Mouse (Mus musculus): ENCODE measurements at regions not wholly inside any gene's neighbourhood (a gene's known extent, or its start where the extent isn't known, plus 50 kb on each side); places are given as distances from the start of the nearest gene placed in this dataset.

DNA sequence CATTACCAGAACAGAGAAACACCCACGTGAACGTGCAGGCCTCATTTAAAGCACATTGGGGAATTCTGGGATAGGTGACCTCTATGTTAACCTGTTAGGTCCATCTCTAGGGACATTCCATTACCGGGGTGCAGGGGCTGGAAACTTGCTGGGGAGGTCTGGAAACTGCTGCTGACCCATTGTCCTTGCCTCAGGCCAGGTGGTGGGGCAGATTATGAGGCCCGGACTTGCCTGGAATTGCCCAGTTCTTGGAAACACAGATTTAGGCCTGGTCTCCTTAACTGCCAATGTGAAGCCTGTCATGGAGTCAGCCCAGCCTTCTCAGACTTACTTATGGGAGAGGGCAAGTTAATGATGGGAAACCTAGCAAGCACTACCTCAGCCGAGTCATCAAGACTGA lies 175.3 kb upstream of the Klf7 start:
- no peak for DNase-seq (ENCODE audit: low read depth, low spot score)

DNA sequence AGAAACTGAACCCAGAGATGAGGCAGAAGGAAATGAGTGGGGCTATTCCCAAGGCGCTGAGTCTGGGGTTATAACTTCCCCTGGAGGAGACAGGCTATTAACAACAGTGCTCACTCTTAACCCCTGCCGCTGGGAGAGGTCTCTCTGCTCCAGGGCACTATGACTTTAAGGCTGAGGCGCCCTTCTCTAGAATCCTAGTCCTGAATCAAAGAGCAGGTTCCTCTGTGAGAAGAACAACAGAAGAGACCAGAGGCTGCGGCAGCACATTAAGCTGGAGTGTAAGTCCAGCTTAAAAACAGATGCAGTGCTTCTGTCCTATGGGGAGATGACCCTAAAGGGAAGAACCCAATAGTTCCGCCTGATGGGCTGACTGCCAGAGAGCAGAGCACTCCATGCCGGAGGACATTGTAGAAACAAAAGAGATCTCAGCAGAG lies 173.4 kb upstream of the Klf7 start:
- no peak for DNase-seq (ENCODE audit: low read depth, low spot score)

DNA sequence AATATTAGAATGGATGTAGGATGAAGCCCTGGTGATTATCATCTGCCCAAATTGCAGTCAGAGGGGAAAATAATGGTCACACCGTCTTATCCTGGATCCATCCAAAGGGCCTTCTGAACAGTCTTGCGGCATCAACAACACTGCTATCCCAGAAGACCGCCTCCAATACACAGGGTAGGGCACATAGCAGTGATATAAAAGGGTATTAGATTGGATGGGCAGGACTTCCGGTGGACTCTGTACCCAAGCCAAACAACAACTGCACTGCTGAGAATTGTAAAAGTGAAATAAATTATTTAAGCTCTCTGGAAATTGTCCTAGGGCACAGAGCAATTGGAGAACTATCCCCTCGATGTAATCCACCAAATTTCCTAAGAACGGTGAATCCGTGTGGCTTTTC lies 173.0 kb upstream of the Klf7 start:
- DNase-seq (ENCODE audit: low read depth, low spot score): no peak

DNA sequence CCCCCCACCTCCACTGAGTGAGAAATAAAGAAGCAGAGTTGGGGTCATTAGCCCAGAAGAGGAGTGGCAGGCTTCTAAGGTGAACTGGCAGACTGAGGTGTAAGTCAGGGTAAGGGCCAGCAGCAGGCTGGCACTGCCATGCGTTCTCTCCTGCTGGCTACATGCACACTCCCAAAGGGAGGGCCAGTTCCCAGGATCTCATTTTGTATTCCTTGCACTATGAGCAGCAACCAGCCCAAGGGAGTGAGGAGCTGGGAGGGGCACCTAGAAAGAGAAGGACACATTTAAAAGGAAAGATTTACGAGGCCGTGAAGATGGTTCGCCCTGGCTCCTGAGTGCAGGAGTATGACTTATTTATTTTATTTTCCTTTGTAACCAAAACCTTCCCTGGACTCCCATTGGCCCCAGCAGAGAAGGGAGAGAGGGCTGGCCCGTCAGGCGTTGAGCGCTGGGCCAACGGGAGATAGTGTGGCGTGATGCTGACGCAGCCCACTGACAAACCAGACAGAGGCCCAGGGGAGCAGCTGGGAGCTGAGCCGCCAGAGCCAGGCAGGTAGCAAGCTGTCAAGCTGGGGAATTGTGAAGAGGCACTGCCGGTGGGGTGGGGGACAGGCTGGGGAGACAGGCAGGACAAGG lies 166.8 kb upstream of the Klf7 start:
- DNase-seq (ENCODE audit: low read depth, low spot score): no peak

DNA sequence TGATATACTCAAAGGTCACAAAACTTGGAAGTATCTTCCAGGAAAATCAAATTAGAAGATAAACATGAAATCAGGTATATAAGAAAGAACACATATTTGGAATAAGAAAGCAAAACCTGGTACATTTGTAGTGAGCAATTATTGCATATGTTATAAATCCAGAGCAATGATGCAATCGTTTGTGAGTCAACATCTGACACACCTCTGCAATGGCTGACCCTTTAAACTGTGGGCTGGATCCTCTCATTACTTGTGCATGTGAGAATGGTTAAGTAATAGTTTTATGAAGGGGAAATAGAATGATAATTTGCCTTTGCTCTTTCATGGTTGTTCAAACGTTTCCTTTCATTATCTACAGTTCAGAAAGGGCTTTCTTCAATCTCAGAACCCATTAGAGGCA lies 165.0 kb upstream of the Klf7 start:
- no peak for DNase-seq (ENCODE audit: low read depth, low spot score)

DNA sequence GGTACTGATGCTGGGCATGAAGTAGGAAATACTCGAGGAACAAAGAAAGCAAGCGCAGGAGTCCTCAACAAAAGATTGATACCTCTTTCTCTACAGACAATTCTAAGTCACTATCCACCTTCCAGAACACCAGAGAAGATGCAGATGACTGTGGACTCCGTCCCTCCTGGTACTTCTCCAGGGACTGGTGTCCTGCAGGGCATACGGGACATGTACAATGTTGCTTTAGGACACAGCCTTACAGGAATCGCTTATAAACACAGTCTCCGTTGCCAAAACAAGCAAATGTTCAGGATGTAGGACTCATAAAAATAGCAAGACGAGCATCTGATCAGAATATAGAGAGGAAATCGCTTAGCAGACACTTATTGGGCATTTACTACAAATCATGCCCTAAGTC lies 162.6 kb upstream of the Klf7 start:
- no peak for DNase-seq (ENCODE audit: low read depth, low spot score)

DNA sequence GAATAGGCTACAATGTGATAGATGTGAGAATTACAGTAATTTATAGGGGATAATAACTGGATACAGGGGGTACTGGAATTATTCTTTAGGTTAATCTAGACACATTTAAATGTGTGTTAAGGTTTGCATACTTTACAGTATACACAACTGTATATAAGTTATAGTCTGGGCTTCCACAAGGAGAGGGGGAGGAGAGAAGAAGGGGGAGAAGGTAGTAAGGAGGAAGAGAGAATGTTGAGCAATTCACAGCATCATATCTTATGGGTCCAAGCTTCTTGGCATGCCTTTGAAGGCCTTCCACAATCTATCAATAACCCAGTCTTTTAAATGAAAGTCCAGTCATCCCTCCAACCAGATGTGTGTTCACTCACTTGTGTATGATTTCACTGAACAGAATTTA lies 153.8 kb upstream of the Klf7 start:
- no peak for DNase-seq (ENCODE audit: low read depth, low spot score)

DNA sequence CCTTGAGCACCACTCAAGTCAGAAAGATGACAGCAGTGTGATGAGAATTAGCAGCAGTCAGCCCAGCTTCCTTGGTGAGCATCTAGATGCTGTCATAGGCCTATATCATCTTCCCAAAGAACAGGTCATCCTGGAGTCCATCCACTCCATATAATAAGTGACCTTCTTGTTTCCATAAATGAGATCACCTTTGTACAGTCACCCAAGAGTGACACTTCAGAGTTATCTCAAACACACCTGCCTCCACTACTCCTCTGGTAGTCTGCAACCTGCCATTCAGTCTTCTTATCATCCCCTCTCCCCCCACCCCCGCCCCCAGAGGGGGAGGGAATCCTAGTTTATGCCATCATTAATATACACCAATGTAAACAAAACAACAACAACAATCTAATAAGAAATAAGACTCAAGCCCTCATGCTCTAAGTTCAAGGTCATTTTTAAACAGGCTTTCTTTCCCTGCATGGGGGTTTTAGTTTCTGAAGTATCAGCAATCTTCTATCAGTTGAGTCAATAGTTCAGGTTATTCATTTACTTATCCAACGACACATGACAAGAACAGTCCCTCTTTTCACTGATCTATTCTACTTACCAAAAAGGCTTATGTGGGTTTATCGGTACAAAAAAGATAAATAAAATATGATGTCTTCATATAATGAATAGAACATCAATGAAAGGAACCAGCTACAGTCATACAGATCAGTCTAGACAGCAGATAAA lies 153.2 kb upstream of the Klf7 start:
- no peak for DNase-seq (ENCODE audit: low read depth, low spot score)

DNA sequence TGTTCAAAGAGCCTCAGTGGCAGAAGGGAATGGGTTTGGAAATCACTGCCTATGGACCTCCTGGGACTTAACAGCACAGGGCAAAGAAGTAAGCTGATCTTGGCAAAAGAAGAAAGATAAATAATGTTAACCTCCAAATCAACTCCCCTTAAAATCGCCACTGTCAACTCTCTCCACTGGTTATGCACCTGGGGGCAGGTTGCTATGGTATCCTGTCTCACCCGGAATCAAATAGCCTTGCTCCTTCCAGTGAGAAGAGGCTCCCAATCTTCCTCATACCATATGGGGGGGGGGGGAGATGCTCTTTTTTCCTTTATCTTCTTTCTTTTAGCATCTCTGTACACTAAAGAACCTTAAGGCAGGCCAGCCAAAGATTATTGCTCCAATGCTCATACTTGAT lies 135.2 kb upstream of the Klf7 start:
- no peak for DNase-seq (ENCODE audit: low read depth, low spot score)

DNA sequence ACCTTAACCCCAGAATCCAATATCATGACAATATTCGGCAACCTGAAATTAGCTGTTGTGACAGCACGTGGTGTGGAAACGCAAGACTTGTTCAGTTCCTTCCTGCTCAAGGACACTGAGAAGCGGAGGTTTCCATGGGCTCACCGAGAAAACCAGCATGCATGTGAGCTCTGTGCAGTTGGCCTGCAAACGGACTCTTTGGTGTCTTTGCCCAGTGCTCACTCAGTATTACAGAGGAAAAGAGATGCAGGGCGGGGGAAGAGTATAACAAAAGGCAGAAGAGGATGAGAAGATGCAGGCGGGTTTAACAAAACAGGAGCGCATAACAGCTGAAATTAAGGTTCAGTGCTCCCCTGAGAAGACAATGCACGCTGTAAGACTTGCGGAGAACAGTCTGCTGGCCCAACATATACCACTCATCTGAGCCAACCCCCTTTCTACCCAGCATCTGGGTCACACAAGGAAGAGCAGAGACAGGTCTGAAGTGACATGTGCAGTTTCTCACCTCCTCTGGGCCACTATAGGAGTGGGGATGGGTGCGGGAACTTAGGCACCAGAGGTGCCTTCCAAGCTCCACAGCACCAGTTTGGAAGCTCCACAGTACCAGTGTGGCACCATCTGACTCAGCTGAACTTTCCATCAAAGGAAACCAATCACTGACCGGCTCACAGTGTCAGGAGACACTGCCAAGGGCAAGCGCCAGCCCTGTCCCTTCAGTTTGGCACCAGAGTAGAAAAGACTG lies 133.6 kb upstream of the Klf7 start:
- DNase-seq (ENCODE audit: low read depth, low spot score): no peak

DNA sequence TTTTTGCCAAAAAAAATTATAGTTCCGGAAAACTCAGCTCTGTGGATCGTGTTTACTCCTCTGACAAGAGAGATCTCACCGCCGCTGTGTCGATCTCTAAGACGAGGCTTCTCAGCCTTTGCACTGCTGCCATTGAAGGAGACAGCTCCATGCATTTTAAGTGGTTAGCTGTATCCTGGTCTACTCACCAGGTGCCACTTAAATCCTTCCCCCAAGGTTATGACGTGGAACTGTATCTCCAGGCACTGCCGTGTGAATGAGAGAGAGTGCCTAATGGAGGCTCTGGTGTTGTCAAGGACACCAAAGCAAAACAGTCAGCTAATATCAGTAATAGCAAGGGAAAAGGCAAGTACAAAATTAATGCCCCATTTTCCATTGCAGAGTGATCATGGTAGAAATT lies 132.6 kb upstream of the Klf7 start:
- no peak for DNase-seq (ENCODE audit: low read depth, low spot score)

DNA sequence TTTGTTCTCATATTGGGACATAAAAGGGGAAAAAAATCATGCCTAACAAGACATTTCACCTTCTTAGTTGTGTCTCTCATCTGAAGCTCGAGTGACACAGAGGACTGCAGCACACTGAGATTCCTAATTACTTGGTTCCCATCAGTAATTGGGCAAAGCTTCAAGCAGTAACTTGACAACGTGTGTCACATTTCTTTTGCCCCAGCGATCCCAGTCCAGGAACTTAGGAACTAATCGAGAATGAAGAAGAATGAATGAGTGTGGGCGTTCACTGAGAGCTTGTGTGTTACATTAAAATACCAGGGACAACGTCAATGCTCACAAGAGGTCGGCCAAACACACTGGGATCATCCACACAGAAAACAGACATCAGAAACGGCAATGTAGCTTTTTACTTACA lies 131.9 kb upstream of the Klf7 start:
- no peak for DNase-seq (ENCODE audit: low read depth, low spot score)

DNA sequence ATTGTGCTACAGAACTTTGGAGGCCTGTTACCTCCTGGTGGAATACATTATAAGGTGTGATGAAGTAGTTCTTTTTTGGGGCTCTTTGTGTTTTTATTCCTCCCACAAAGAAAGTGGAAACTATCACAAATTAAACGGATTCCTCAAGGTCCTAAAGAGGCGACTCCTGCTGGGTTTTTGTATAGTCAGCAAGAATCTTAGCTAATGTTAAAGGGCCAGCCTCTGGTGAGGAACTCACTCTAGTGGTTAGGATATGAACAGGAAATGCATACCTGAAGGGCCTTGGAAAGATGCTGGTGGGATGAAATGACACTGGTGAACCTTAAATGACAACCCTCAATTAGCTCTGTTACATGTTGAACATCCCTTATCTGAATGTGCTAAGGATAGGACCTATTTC lies 120.3 kb upstream of the Klf7 start:
- DNase-seq (ENCODE audit: low read depth, low spot score): no peak

DNA sequence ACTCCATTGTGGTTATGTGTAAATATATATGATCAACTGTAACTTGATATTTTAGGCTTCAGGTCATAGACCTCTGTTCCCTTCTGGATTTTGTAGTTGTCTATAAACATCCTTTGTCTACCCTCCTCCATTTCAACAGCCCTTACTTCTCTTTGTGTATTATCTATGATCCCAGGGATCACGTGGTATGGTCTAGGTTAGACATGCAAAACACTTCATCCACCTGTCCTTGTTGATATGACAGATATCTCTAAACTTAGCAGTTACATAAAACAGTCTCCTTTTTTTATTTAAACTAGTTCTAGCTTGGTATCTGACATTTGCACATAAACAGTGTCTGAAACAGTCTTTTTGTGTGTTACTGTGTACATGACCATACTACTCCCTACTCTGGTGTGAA lies 107.6 kb upstream of the Klf7 start:
- no peak for DNase-seq (ENCODE audit: low read depth, low spot score)

DNA sequence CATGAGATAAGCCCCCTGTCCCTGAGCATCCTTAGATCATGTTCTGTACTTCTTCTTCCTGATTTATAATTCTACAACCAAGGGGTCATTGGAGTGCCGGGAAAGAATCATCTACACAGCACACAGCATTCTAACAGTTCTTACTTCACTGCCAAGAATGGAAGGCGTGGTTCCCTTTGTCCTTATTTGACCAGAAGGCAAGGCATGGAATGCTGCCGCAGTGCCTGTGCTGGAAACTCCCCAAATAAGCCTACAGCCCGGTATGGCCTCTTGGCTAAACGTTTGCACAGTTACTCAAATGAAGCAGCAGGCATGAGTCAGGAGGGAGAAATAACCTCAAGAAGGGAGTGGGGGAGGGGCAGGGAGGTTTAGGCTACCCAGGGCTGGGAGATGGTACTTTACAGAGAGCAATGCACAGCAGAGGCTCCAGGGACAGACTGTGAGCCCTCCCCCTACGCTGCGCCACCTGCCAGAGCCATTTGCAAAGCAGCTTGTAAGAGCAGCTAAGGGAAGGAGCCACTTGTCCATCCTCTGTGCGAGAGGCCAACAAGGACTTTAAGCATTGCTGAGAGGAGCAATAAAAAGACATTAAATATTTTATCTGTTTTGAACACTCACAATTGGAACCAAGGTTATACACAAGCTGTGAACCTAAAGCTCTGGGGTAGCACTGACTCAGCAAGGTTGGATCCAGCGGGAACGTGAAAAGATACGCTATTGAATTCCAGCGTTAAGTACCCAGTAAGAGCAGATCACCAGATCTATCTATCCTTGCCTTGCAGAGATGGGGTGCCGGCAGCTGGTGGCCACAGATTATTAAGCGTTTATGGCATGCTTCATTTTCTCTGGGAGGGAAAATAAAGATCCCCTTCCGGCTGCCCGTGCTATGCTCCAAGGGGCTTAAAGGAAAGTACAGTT lies 104.2 kb upstream of the Klf7 start:
- no peak for DNase-seq (ENCODE audit: low read depth, low spot score)

DNA sequence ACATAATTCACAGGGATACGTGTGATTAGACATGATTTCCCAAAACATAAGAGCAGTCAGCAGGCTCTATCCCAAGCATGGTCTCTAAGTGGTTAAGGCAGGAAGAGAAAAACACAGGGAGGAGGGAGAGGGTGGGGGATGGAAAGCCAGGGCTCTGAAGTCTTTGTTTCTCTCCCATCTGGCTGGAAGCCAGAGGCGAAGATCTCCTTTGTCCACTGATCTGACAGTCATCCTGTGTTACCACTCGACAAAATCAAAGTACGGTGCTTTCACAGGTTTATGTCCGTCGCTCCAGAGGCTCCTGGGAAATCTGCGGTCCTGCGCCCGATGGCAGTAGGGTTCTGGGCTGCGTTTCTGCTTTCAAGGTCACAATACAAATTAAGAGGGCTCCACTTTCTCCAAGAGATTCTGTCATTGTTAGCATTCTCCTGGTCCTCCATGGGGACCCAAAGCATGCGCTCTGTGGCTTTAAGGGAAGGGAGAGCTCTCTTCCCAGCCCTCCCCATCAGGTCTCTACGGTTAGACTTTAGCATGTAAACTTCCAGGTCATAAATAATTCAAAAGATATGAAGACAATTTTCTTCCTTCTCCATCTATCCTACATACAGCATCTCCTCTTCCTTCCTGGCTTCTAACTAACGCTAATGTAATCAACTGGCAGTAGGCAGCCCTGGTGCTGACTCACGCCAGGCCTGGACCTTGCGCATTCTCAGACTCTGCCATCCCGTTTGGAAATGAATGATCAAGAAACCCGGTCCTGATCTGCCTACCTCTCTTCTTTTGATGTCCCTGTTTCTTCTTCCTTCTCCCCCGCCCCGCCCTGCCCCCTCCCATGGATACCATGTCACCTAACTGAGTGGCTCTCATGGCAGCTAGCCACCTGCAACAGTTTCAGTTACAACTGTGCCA lies 102.0 kb upstream of the Klf7 start:
- no peak for DNase-seq (ENCODE audit: low read depth, low spot score)

DNA sequence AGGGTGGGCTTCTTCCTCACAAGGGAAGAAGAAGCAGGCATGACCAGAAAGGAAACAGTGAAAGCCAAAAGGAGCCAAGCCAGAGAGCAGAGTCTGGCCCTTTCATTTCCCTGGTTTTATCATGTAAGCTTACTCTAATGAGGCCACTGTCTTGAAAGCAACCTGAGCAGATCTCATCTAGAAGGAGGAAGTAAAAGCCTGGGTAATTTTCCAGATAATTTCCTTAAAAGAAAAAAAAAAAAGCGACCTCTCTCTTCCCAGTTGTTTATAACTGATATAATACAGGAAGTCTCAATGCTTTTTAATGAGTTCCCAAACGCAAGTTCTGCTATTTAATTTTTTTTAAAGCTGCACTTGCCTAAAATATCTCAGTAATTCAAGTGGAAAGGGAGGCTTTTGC lies 100.4 kb upstream of the Klf7 start:
- no peak for DNase-seq (ENCODE audit: low read depth, low spot score)

DNA sequence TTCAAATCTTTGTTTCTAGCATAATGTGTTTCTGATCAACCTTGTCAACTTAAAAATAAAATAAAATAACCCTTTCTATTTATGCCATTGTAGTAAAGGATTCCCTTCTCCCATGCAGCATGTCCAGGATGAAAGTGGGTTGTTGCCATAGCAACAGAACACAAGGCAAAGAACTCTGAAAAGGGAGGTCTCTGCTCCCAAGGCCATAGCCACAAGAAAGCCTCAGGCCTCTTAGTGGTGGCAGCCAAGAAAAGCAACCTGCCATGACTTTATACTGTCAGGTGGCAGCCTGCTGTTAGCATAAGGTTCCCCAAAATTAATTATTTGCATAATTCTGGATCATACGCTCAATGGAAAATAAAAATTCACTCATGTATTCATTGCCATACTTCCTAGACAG lies 98.4 kb upstream of the Klf7 start:
- no peak for DNase-seq (ENCODE audit: low read depth, low spot score)

DNA sequence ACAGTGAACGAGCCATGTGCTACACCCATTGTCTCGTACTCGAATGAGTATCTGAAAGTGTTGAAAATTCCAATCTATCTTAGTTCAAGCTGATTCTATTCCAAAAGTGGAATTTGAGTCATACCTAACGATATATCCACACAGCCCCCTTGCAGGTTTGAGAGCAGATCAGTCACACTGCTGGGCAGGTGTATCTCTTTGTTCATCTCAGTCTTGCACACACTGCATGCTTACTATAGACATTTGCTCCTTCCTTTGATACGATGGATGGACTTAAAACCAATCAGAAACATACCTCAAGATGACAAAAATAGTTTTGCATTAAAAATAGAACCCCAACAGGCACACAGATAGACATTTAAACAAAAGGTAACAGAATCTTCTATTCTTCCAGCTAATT lies 98.0 kb upstream of the Klf7 start:
- DNase-seq (ENCODE audit: low read depth, low spot score): no peak

DNA sequence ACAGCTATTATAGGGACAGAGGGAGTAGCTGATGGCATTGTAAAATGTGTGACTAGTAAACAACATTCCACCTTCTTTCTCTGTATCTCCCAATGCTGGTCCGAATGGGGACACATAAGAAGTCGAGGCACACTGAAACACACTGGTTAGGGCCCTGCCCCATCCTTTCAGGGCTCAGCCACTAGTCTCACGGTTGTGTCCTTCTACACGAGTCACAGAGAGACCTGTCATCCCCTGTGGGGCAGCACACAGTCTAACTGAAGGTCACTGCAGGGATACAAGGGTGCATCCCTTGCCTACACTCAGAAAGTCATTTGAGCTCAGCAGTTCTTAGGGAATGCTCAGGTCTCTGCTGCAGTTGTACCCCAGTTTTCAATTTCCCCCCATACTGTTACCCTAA lies 93.6 kb upstream of the Klf7 start:
- no peak for DNase-seq (ENCODE audit: low read depth, low spot score)

DNA sequence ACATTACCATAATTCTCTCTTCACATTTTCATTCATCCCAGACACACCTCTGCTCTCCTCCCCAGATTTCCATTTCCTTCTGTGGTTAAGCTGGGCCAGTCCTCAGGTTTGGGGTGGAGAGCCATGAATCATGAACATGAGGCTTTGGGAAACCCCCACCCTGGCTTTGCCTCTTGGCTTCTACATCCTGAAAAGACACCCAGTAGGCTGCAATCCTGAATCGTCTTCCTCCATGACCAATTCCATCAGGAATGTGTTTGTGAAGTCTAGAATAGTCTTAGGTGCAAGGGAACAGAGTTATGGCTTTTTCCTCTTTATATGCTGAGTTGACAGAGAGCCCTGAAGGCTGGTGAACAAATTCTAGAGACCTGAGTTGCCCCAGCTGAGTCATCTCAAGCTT lies 87.0 kb upstream of the Klf7 start:
- DNase-seq (ENCODE audit: low read depth, low spot score): no peak
